Mouse (Mus musculus) lung, postnatal 25 days (tissue): ENCODE data around the gene Rpgrip1l.

ENCODE experiments used
- DNase-seq: peaks from one replicate; pipeline ENCODE4 v3.0.0; 2022; ENCODE audit warnings: low spot score

Rpgrip1l gene

GRCm38 (mm10) chr8:91205897-91206296, 107.2 kb downstream of the Rpgrip1l start:
- no peak for DNase-seq

- no peak for DNase-seq
These were observed 111.9 kb downstream of the Rpgrip1l start for GRCm38 (mm10) chr8:91201184-91201583.

- DNase-seq = no peak
These were observed 113.2 kb downstream of the Rpgrip1l start, which contains the start of gene Aktip for GRCm38 (mm10) chr8:91199876-91200275. TSS of gene Aktip (minus strand) at chr8:91199976.

GRCm38 (mm10) chr8:91198036-91198435, 115.0 kb downstream of the Rpgrip1l start:
- no peak for DNase-seq

GRCm38 (mm10) chr8:91197233-91197632, 115.8 kb downstream of the Rpgrip1l start:
- DNase-seq = peak; percentile 10

GRCm38 (mm10) chr8:91196661-91197060, 116.4 kb downstream of the Rpgrip1l start:
- no peak for DNase-seq

- DNase-seq = no peak
These were observed 119.0 kb downstream of the Rpgrip1l start for GRCm38 (mm10) chr8:91194081-91194480.

GRCm38 (mm10) chr8:91192941-91193340, 120.1 kb downstream of the Rpgrip1l start:
- no peak for DNase-seq

- DNase-seq = peak; percentile 55
These were observed 122.2 kb downstream of the Rpgrip1l start for GRCm38 (mm10) chr8:91190816-91191340.

GRCm38 (mm10) chr8:91188152-91188551, 124.9 kb downstream of the Rpgrip1l start:
- DNase-seq = no peak

GRCm38 (mm10) chr8:91186372-91186771, 126.7 kb downstream of the Rpgrip1l start:
- no peak for DNase-seq

GRCm38 (mm10) chr8:91177708-91178107, 135.4 kb downstream of the Rpgrip1l start:
- DNase-seq = no peak

- DNase-seq = no peak
These were observed 136.9 kb downstream of the Rpgrip1l start for GRCm38 (mm10) chr8:91176176-91176575.

- DNase-seq = no peak
These were observed 141.5 kb downstream of the Rpgrip1l start for GRCm38 (mm10) chr8:91171605-91172004.

- no peak for DNase-seq
These were observed 142.1 kb downstream of the Rpgrip1l start for GRCm38 (mm10) chr8:91170914-91171313.

GRCm38 (mm10) chr8:91170152-91170551, 142.9 kb downstream of the Rpgrip1l start:
- no peak for DNase-seq
